Mouse (Mus musculus) heart, embryonic 15.5 days (tissue): ENCODE data around the gene Slain1. TPM values are rescaled to one million over a fixed set of nuclear protein-coding genes. Genes with fewer than 3 reads are reported as not detected.

ENCODE experiments used
- ATAC-seq: fragments of 200-750 bp; cut with Nextera tagmentation; replicated peaks from 2 replicates; pipeline ENCODE4 v1.8.0; 2017; ENCODE audit warnings: low read depth, moderate TSS enrichment; ENCODE audit not compliant: insufficient number of reproducible peaks, insufficient read depth, low FRiP score
- H3K27ac ChIP-seq: fragments of 300-500 bp; sonication (generic); 2 replicates; pipeline ENCODE4 v1.5.1; 2015; ENCODE audit warnings: mild to moderate bottlenecking, inconsistent platforms
- H3K27me3 ChIP-seq: fragments of 300-500 bp; sonication (generic); 2 replicates; pipeline ENCODE4 v1.6.1; 2015; ENCODE audit warnings: inconsistent platforms
- H3K36me3 ChIP-seq: fragments of 300-500 bp; sonication (generic); 2 replicates; pipeline ENCODE4 v1.6.1; 2015; ENCODE audit warnings: mild to moderate bottlenecking, inconsistent platforms
- H3K4me1 ChIP-seq: fragments of 300-500 bp; sonication (generic); replicated peaks from 2 replicates; pipeline ENCODE4 v1.6.1; 2015; ENCODE audit warnings: inconsistent platforms
- H3K4me2 ChIP-seq: fragments of 300-500 bp; sonication (generic); 2 replicates; pipeline ENCODE4 v1.6.1; 2015; ENCODE audit warnings: inconsistent platforms, mild to moderate bottlenecking, moderate library complexity
- H3K4me3 ChIP-seq: fragments of 300-500 bp; sonication (generic); 2 replicates; pipeline ENCODE4 v1.5.1; 2015; ENCODE audit warnings: mild to moderate bottlenecking, inconsistent platforms
- H3K9ac ChIP-seq: fragments of 300-500 bp; sonication (generic); 2 replicates; pipeline ENCODE4 v1.6.1; 2015; ENCODE audit warnings: mild to moderate bottlenecking, inconsistent platforms
- H3K9me3 ChIP-seq: fragments of 300-500 bp; sonication (generic); replicated peaks from 2 replicates; pipeline ENCODE4 v1.6.1; 2016; ENCODE audit warnings: inconsistent platforms
- WGBS: fragments of 180-500 bp; shearing (Covaris S2); methylation state at CpG from one replicate; pipeline ENCODE4 v1.1.7; 2015; ENCODE audit warnings: mixed read lengths; 5-methylcytosine and 5-hydroxymethylcytosine counted together
- polyA plus RNA-seq: library from polyadenylated mRNA; unstranded; fragments of >200 nt; fragmentation: Nextera tagmentation; extraction: Ambion mirVana; gene quantifications from 2 replicates; pipeline ENCODE4 v1.2.1, GENCODE M21; 2015

The Slain1 gene
- polyA plus RNA-seq, 1 experiment from 2014 or later = 0.39 TPM

DNA sequence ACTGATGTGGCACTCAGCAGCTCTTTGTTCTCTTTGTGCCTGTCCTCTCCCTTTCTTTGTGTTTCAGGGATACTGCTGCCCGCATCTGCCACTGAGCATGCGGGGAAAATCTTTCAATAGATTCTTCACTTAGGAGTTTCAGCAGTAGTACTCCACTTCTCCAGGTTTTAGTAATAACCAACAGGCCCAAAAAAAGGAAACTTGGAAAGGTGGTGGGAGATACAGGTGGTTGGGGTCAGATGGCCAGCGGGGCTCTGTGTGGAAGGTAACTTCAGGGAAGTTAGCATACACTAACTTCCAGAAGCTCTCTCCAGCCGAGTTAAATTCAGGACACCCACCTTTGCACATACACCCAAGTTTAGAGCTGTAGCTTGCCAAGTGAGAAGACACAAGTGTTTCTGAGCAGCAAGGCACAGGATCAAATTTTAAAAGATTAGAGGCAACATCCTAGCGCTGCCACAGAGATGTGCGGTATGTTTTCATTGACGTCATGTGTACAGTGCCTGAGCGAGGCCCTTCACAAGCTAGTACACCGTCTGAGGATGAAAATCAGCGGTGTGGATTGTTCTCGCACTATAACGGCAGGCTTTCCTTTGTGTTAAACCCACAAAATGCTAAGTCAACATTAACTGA lies 1.3 kb upstream of the Slain1 start:
- no peak for ATAC-seq
- Histone ChIP-seq H3K27ac (no peak overlapping the region), H3K4me1 (peaks cover 14% of the 10 kb centered on the region; the same call in 1 of the 2 replicates), H3K9me3 (no peaks in the 10 kb centered on the region), H3K9ac (no peak overlapping the region), H3K36me3 (no peaks in the 10 kb centered on the region), H3K4me2 (no peak overlapping the region), H3K27me3 (peaks cover 39% of the 10 kb centered on the region), H3K4me3 (no peak overlapping the region)
- WGBS = 52% methylated on average over 12 of the region's 12 CpGs

DNA sequence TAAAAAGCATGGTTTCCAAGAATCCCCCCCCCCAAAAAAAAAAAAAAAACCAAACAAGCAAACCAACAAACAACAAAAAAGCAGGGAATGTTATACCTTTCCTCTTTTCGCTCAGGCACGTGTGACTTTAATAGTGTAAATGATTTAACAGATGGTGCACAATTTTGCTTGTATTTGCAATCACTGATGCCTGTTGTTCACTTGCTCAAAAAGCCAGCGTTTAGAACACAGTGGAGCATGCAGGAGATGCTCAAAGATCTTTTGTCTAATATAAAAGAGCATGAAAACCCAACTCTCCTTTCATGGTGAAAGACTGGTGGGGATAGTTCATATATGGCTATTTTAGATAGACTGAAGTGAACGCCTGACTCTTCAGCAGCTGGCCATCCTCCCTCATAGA lies 726 bp upstream of the Slain1 start:
- Histone ChIP-seq H3K27ac (no peak overlapping the region), H3K9ac (no peak overlapping the region), H3K9me3 (no peaks in the 10 kb centered on the region), H3K36me3 (no peaks in the 10 kb centered on the region), H3K4me1 (peaks cover 14% of the 10 kb centered on the region; the same call in 1 of the 2 replicates), H3K4me2 (peak overlapping the region; percentile 100), H3K27me3 (peaks cover 43% of the 10 kb centered on the region), H3K4me3 (0 out of 2 replicates have a peak overlapping the region, but pooled peaks have one; percentile 82)
- no peak for ATAC-seq
- 58% methylated on average over 4 of the region's 4 CpGs for WGBS

DNA sequence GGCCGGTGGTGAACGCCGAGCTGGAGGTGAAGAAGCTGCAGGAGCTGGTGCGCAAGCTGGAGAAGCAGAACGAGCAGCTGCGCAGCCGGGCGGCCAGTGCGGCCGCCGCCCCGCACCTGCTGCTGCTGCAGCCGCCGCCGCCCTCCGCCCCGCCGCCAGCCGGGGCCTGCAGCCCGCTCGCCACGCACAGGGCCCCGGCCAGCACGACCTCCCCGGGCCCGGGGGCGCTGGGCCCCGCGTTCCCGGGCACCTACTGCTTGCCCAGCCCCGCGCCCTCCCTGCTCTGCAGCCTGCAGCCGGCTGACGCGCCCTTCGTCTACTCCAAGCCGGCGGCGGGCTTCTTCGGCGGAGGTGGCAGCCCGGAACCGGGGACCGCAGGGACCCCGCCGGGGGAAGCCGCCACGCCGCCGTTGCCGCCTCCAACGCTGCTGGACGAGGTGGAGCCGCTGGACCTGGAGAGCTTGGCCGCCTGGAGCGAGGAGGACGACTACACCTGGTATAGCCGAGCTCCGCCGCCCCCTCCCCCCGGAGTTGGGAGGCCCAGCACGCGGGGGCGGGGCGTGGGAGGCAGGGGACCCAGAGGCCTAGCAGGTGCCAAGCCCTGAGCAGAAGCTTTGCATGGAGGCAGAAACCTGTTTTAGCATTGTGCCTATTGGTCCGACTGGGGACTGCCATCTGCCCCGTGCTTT lies 529 bp downstream of the Slain1 start:
- no peaks in the 10 kb centered on the region for H3K9me3 ChIP-seq
- peak overlapping the region; percentile 47; the same call in 1 of the 2 replicates for H3K27ac ChIP-seq
- peaks cover 14% of the 10 kb centered on the region; the same call in 1 of the 2 replicates for H3K4me1 ChIP-seq
- H3K4me2 ChIP-seq = peak overlapping the region; percentile 100
- H3K27me3 ChIP-seq = peaks cover 43% of the 10 kb centered on the region
- ATAC-seq = peak; percentile 54
- peak overlapping the region; percentile 82 for H3K4me3 ChIP-seq
- peak overlapping the region; percentile 57 for H3K9ac ChIP-seq
- no peaks in the 10 kb centered on the region for H3K36me3 ChIP-seq
- WGBS = under 1% methylated on average over 47 of the region's 67 CpGs

DNA sequence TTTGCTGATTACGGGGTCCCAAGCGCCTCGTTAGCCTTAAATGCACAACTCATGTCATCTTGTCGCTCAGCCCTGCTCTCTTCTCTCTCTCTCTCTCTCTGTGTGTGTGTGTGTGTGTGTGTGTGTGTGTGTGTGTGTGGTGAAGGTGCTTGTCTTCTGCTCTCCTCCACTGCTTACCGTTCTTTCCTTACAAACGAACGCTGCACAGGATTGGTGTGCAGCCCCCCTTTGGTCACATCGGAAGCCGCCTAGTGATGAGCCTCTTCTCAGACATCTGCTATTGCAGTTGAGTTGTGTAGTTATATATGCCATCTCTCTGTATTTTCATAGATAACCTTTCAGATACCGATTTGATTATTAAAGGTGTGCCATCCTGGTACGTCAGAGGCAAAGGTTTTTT lies 1.1 kb downstream of the Slain1 start:
- 6% methylated on average over 11 of the region's 11 CpGs for WGBS
- Histone ChIP-seq H3K36me3 (no peaks in the 10 kb centered on the region), H3K27me3 (peaks cover 43% of the 10 kb centered on the region), H3K4me3 (peak overlapping the region; percentile 82), H3K4me1 (peaks cover 14% of the 10 kb centered on the region; the same call in 1 of the 2 replicates), H3K9me3 (no peaks in the 10 kb centered on the region), H3K4me2 (peak overlapping the region; percentile 100), H3K9ac (peak overlapping the region; percentile 57), H3K27ac (no peak overlapping the region)
- no peak for ATAC-seq

DNA sequence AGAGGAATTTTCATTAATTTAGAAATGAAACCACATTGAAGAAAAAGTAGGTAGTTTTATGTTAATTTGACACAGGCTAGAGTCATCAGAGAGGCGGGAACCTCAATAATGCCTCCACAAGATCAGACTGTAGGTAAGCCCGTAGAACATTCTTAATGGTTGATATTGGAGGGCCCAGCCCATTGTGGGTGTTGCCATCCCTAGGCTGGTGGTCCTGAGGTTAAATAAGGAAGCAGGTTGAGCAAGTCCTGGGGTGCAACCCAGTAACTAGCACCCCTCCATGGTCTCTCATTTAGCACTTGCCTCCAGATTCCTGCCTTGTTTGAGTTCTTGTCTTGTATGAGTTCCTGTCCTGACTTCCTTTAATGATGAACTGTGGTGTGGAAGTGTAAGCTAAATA lies 1.5 kb downstream of the Slain1 start:
- H3K4me1 ChIP-seq = peaks cover 14% of the 10 kb centered on the region; the same call in 1 of the 2 replicates
- H3K27ac ChIP-seq = no peak overlapping the region
- H3K9ac ChIP-seq = no peak overlapping the region
- H3K36me3 ChIP-seq = no peaks in the 10 kb centered on the region
- peaks cover 43% of the 10 kb centered on the region for H3K27me3 ChIP-seq
- peak overlapping the region; percentile 100 for H3K4me2 ChIP-seq
- no peaks in the 10 kb centered on the region for H3K9me3 ChIP-seq
- WGBS = 68% methylated on average over 2 of the region's 2 CpGs
- no peak for ATAC-seq
- peak overlapping the region; percentile 82 for H3K4me3 ChIP-seq

DNA sequence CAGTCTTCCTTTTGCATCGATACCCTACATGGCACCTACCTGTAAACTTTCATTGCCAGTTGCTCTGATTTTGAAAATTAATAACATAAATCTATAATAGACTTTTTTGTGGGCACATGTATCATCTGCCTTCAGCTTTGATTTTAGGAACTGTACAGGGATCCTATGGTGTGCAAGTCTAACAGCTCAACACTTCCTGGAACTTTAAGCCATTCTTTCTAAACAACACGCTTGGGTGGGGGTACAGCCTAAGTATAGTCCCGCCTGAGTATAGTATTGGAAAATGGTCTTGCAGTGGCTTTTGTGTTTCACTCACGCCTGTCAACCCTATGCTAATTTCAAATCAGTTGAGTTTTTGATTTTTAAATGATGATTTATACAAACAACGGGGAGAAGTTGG lies 2.5 kb downstream of the Slain1 start:
- no peak overlapping the region for H3K27ac ChIP-seq
- 85% methylated on average over 5 of the region's 5 CpGs for WGBS
- no peak overlapping the region for H3K4me2 ChIP-seq
- H3K4me3 ChIP-seq = no peak overlapping the region
- H3K36me3 ChIP-seq = no peaks in the 10 kb centered on the region
- H3K4me1 ChIP-seq = peaks cover 14% of the 10 kb centered on the region; the same call in 1 of the 2 replicates
- H3K9me3 ChIP-seq = no peaks in the 10 kb centered on the region
- no peak for ATAC-seq
- peaks cover 43% of the 10 kb centered on the region for H3K27me3 ChIP-seq
- no peak overlapping the region for H3K9ac ChIP-seq

DNA sequence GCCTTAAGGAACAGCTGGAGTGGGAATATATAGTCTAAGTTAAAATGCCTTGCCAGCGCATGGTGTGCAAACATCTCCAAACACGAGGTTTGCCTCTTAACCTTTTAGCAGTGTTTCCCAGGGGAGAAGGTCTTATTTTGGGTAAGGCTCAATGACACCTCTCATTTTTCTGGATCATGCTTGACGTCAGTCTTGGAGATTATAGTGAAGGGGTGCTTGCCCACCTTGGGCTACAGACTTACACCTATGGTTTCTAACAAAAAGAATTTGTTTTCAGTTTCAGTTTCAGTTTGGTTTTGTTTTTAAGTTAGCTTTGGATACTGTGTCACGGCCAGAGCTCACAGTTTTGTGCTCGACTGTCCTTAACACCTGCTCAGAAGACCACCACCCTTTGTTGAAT lies 3.8 kb downstream of the Slain1 start:
- H3K27me3 ChIP-seq = peaks cover 38% of the 10 kb centered on the region
- 0 out of 2 replicates have a peak overlapping the region, but pooled peaks have one; percentile 7 for H3K4me3 ChIP-seq
- H3K9me3 ChIP-seq = no peaks in the 10 kb centered on the region
- ATAC-seq = no peak
- H3K4me2 ChIP-seq = no peak overlapping the region
- H3K9ac ChIP-seq = no peak overlapping the region
- WGBS = 59% methylated on average over 5 of the region's 5 CpGs
- no peaks in the 10 kb centered on the region for H3K36me3 ChIP-seq
- H3K27ac ChIP-seq = no peak overlapping the region
- H3K4me1 ChIP-seq = peaks cover 14% of the 10 kb centered on the region; the same call in 1 of the 2 replicates

DNA sequence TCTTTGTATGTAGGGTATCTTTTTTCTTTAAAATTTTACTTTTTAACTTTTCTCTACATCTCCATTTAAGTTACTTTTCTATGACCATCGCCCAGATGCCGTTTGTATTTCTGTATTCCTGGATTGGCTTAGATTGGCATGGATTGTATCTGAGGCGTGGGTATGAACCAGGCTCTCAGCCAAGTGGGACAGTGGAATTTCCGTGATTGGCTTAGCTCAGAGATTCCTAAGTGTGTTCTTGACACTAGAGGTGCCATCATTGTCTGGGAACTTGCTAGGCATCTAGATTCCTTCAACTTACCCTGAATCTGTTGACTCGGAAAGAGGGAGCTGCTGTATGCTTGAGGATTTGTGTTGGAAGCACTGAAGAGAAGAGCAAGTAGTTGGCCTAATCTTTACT lies 5.4 kb downstream of the Slain1 start:
- no peaks in the 10 kb centered on the region for H3K9me3 ChIP-seq
- H3K9ac ChIP-seq = no peak overlapping the region
- H3K4me2 ChIP-seq = no peak overlapping the region
- no peaks in the 10 kb centered on the region for H3K36me3 ChIP-seq
- H3K27me3 ChIP-seq = peaks cover 25% of the 10 kb centered on the region
- WGBS = 55% methylated on average over 5 of the region's 5 CpGs
- peaks cover 7% of the 10 kb centered on the region; the same call in 1 of the 2 replicates for H3K4me1 ChIP-seq
- ATAC-seq = no peak
- H3K27ac ChIP-seq = no peak overlapping the region
- no peak overlapping the region for H3K4me3 ChIP-seq

DNA sequence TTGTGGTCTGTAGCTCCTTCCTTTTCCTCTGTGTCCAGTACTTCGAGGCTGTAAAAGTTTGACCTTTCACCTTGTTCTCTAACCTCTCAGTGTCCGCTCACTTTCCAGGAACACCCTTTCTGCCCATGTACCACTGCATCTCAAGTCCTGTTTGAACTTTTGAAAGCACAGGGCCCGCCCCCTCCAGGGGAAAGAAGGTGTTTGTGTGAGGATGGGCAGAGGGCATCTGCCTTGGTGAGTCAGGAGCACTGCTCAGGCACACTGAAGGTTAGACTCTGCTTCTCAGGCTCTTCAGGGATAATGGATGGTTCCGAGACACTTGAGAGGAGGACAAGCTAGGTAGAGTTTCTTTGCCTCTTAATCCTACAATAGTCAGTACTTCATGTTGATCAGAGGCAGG lies 7.8 kb downstream of the Slain1 start:
- no peak overlapping the region for H3K27ac ChIP-seq
- no peak for ATAC-seq
- no peak overlapping the region for H3K4me2 ChIP-seq
- H3K4me1 ChIP-seq = no peaks in the 10 kb centered on the region
- no peaks in the 10 kb centered on the region for H3K36me3 ChIP-seq
- 70% methylated on average over 4 of the region's 4 CpGs for WGBS
- H3K4me3 ChIP-seq = no peak overlapping the region
- no peaks in the 10 kb centered on the region for H3K9me3 ChIP-seq
- H3K27me3 ChIP-seq = peaks cover 10% of the 10 kb centered on the region; the same call in 1 of the 2 replicates
- no peak overlapping the region for H3K9ac ChIP-seq

DNA sequence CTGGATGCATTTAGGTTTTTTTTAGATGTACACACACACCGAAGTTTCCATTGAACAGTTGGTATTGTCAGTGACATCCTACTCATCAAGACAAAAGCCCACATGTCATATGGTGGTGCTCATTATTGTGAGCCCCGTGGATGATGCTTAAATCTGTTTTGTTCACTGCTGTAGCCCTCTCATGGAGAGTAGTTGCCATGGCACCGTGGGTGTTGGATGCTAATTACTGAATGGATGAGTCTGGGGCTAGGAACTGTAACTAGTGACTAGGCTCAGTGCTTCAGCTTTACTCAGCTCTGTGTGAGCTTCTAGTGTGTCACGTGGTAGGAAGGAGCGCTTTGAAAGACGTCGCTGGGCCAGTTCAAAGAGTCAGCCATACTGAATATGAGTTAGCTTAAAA lies 13.0 kb downstream of the Slain1 start:
- WGBS = 82% methylated on average over 7 of the region's 7 CpGs

DNA sequence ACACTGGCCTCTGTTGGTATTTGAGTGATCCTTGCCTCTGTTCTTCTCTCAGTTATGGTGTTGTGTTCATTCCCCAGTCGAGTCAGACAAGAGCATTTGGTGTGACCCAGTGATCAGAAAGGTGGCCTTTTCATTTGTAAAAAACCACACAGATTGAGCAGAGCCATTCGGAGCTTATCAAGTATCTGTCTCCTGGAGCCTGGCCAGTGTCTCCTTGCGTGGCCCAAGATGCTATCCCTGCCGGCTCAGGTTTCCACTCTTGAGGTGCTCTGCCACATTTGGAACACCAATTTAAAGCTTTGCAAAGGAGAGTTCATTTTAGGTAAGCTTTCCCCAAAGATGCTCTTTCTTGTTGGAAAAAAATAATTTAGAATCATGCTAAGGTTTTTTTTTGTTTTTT lies 14.4 kb downstream of the Slain1 start:
- no peak overlapping the region for H3K9ac ChIP-seq
- H3K4me2 ChIP-seq = no peak overlapping the region
- 37% methylated on average over 4 of the region's 4 CpGs for WGBS
- H3K4me3 ChIP-seq = no peak overlapping the region
- H3K27ac ChIP-seq = no peak overlapping the region
- H3K36me3 ChIP-seq = no peaks in the 10 kb centered on the region
- no peaks in the 10 kb centered on the region for H3K4me1 ChIP-seq
- H3K9me3 ChIP-seq = no peaks in the 10 kb centered on the region
- H3K27me3 ChIP-seq = no peaks in the 10 kb centered on the region
- ATAC-seq = no peak

More for the DNA sequence above, 13.0 kb downstream of the Slain1 start:
- no peaks in the 10 kb centered on the region for H3K27me3 ChIP-seq
- no peak overlapping the region for H3K9ac ChIP-seq
- H3K36me3 ChIP-seq = no peaks in the 10 kb centered on the region
- no peak overlapping the region for H3K4me3 ChIP-seq
- no peaks in the 10 kb centered on the region for H3K9me3 ChIP-seq
- no peak for ATAC-seq
- H3K27ac ChIP-seq = no peak overlapping the region
- H3K4me2 ChIP-seq = no peak overlapping the region
- H3K4me1 ChIP-seq = no peaks in the 10 kb centered on the region
